Mouse (Mus musculus) ES-E14 (cell line): ENCODE measurements around the gene Dlg4. TPM values are rescaled to one million over a fixed set of nuclear protein-coding genes. Genes with fewer than 3 reads are reported as not detected.

ENCODE experiments used
- DNase-seq: peaks from one replicate; pipeline ENCODE4 v3.0.0-alpha.2; 2013; ENCODE audit warnings: low read depth, low spot score
- H3K27ac ChIP-seq: 2 replicates; pipeline ENCODE4 v1.5.1; 2012; ENCODE audit warnings: low read depth, mild to moderate bottlenecking, low read length, moderate library complexity, mixed read lengths; ENCODE audit not compliant: poor library complexity, insufficient read depth, severe bottlenecking
- H3K36me3 ChIP-seq: 2 replicates; pipeline ENCODE4 v1.6.1; 2012; ENCODE audit warnings: mild to moderate bottlenecking, low read length, moderate library complexity, mixed read lengths; ENCODE audit not compliant: control insufficient read depth, poor library complexity, insufficient read depth, severe bottlenecking
- H3K4me1 ChIP-seq, 2 experiments: fragments of 150-350 bp in 1 of 2; sonication (generic) in 1 of 2; 2 replicates each; pipeline ENCODE4 v1.6.1; 2012; ENCODE audit warnings: low read length in 2 of 2, mild to moderate bottlenecking in 1 of 2, mixed read lengths in 1 of 2; ENCODE audit not compliant: control insufficient read depth in 2 of 2, insufficient read depth in 2 of 2, poor library complexity in 1 of 2
- H3K4me3 ChIP-seq, 2 experiments: fragments of 150-350 bp in 1 of 2; sonication (generic) in 1 of 2; 2 replicates each; pipeline ENCODE4 v1.5.1; 2012; ENCODE audit warnings: low read length in 2 of 2, low read depth in 1 of 2, mild to moderate bottlenecking in 1 of 2, mixed read lengths in 1 of 2; ENCODE audit not compliant: insufficient read depth in 1 of 2, poor library complexity in 1 of 2, severe bottlenecking in 1 of 2
- H3K9ac ChIP-seq: 2 replicates; pipeline ENCODE4 v1.6.1; 2012; ENCODE audit warnings: low read depth, mild to moderate bottlenecking, low read length, mixed read lengths; ENCODE audit not compliant: poor library complexity, insufficient read depth, severe bottlenecking
- H3K9me3 ChIP-seq: fragments of 150-350 bp; sonication (generic); 2 replicates; pipeline ENCODE4 v1.6.1; 2012; ENCODE audit warnings: low read depth, mild to moderate bottlenecking, low read length; ENCODE audit not compliant: control insufficient read depth, insufficient read depth
- CHD2 ChIP-seq: IDR thresholded peaks from 2 replicates; pipeline ENCODE4 v1.6.1; 2014; ENCODE audit warnings: mild to moderate bottlenecking, low read depth, low read length, inconsistent platforms
- HCFC1 ChIP-seq: IDR thresholded peaks from 2 replicates; pipeline ENCODE4 v1.6.1; 2012; ENCODE audit warnings: low read length, inconsistent platforms, borderline replicate concordance; ENCODE audit not compliant: insufficient read depth
- MAFK ChIP-seq: IDR thresholded peaks from 2 replicates; pipeline ENCODE4 v1.6.1; 2014; ENCODE audit warnings: mild to moderate bottlenecking, low read depth, low read length, inconsistent platforms; ENCODE audit not compliant: insufficient read depth
- ZC3H11A ChIP-seq: IDR thresholded peaks from 2 replicates; pipeline ENCODE4 v1.6.1; 2012; ENCODE audit warnings: low read depth, mild to moderate bottlenecking, inconsistent platforms, low read length, borderline replicate concordance
- ZNF384 ChIP-seq: IDR thresholded peaks from 2 replicates; pipeline ENCODE4 v1.6.1; 2012; ENCODE audit warnings: low read depth, low read length, inconsistent platforms
- in situ Hi-C, 2 experiments: fragments of 600-800 bp; cut with MboI; formaldehyde crosslinking; loops; one replicate each; pipeline ENCODE4 v1.15.1; 2025; ENCODE audit warnings: low sequenced_read_pairs in 2 of 2, inconsistent platforms in 1 of 2; ENCODE audit not compliant: unreplicated experiment in 2 of 2
- total RNA-seq: library from RNA; depleted of rRNA; stranded (reverse); fragments of 300-350 nt; gene quantifications from 2 replicates; pipeline ENCODE4 v1.2.3, GENCODE M21; 2012

Gene Dlg4
- total RNA-seq, 1 experiment, result 11.4 TPM

GRCm38 (mm10) chr11:70038174-70038573 lies 21.4 kb downstream of the Dlg4 start:
- TF ChIP-seq CHD2 (no peak), ZNF384 (no peak), MAFK (no peak), HCFC1 (no peak), ZC3H11A (no peak)
- no peaks in the 10 kb centered on the region for H3K9me3 ChIP-seq
- in situ Hi-C loops, result no loop called here
- no peak overlapping the region for H3K27ac ChIP-seq
- 0 out of 2 replicates have a peak, but pooled peaks cover 3% of the 10 kb centered on the region for H3K36me3 ChIP-seq
- no peak for DNase-seq
- 0 out of 4 replicates have a peak, but pooled peaks cover 0 to 5% of the 10 kb centered on the region in 2 experiments for H3K4me1 ChIP-seq
- no peak overlapping the region for H3K9ac ChIP-seq
- no peak overlapping the region for H3K4me3 ChIP-seq

GRCm38 (mm10) chr11:70039631-70040030 lies 22.9 kb downstream of the Dlg4 start:
- Histone ChIP-seq H3K9me3 (no peaks in the 10 kb centered on the region), H3K4me1 (peaks cover 0 to 9% of the 10 kb centered on the region in 2 experiments; a peak in 1 of 4 replicates), H3K36me3 (0 out of 2 replicates have a peak, but pooled peaks cover 3% of the 10 kb centered on the region), H3K27ac (no peak overlapping the region), H3K4me3 (no peak overlapping the region), H3K9ac (no peak overlapping the region)
- in situ Hi-C loops, result no loop called here
- TF ChIP-seq MAFK (no peak), HCFC1 (no peak), ZNF384 (no peak), CHD2 (no peak), ZC3H11A (no peak)
- DNase-seq, result no peak

GRCm38 (mm10) chr11:70040184-70040583 lies 23.4 kb downstream of the Dlg4 start:
- TF ChIP-seq ZNF384 (no peak), ZC3H11A (no peak), CHD2 (no peak), HCFC1 (no peak), MAFK (no peak)
- DNase-seq, result no peak
- Histone ChIP-seq H3K9ac (no peak overlapping the region), H3K36me3 (0 out of 2 replicates have a peak, but pooled peaks cover 3% of the 10 kb centered on the region), H3K4me3 (no peak overlapping the region), H3K9me3 (no peaks in the 10 kb centered on the region), H3K27ac (no peak overlapping the region), H3K4me1 (peaks cover 0 to 9% of the 10 kb centered on the region in 2 experiments; a peak in 1 of 4 replicates)
- in situ Hi-C loops, result no loop called here

- in situ Hi-C loops, result no loop called here
- Histone ChIP-seq H3K27ac (no peak overlapping the region), H3K4me1 (peaks cover 0 to 9% of the 10 kb centered on the region in 2 experiments; a peak in 1 of 4 replicates), H3K36me3 (0 out of 2 replicates have a peak, but pooled peaks cover 3% of the 10 kb centered on the region), H3K9ac (no peak overlapping the region), H3K4me3 (no peak overlapping the region), H3K9me3 (no peaks in the 10 kb centered on the region)
- TF ChIP-seq ZNF384, result no peak
- TF ChIP-seq CHD2, result no peak
- TF ChIP-seq HCFC1, result no peak
- no peak for TF ChIP-seq MAFK
- TF ChIP-seq ZC3H11A, result no peak
- no peak for DNase-seq
Measured at GRCm38 (mm10) chr11:70042309-70043085, 25.8 kb downstream of the Dlg4 start.
